Mouse (Mus musculus) colon, adult 2 months (tissue): ENCODE results near the gene Sos2. TPM values are rescaled to one million over a fixed set of nuclear protein-coding genes. Genes with fewer than 3 reads are reported as not detected.

Source experiments
- polyA plus RNA-seq: library from polyadenylated mRNA; depleted of rRNA; stranded (reverse); fragments of >200 nt; gene quantifications from 2 replicates; pipeline ENCODE4 v1.2.3, GENCODE M21; 2012; rRNA removed

The Sos2 gene
- 8.9 and 11.4 TPM in 2 replicates for polyA plus RNA-seq

GRCm38 (mm10) chr12:69681566-69682061, at the start of gene Sos2:
TSS of gene Sos2 (minus strand) at chr12:69681852.

GRCm38 (mm10) chr12:69724711-69725460, 43.2 kb upstream of the Sos2 start, which contains the start of the genes L2hgdh and Atp5s:
TSS of gene L2hgdh (minus strand) at chr12:69724873.
TSS of gene Atp5s (plus strand) at chr12:69724950.

GRCm38 (mm10) chr12:69582613-69583269, 98.9 kb downstream of the Sos2 start, which contains the start of gene Vcpkmt:
TSS of gene Vcpkmt (minus strand) at chr12:69583028.

Other genes with a start within 250 kb of the Sos2 start
- gene Vcpkmt, start 98.8 kb downstream of the Sos2 start, polyA plus RNA-seq, result 4.8 and 6.3 TPM in 2 replicates
- 3.3 and 3.7 TPM in 2 replicates for gene L2hgdh, start 43.0 kb upstream of the Sos2 start, polyA plus RNA-seq
- gene Atp5s, start 43.1 kb upstream of the Sos2 start, polyA plus RNA-seq, result 16.8 and 17.5 TPM in 2 replicates
- 1.1 and 1.5 TPM in 2 replicates for gene Cdkl1, start 109.4 kb upstream of the Sos2 start, polyA plus RNA-seq
- 1.2 and 1.3 TPM in 2 replicates for gene Atl1, start 210.8 kb upstream of the Sos2 start, polyA plus RNA-seq
- 15.0 and 16.4 TPM in 2 replicates for gene Map4k5, start 211.3 kb upstream of the Sos2 start, polyA plus RNA-seq